8 mouse cellular contexts compared by ENCODE assay signal in genomic region chr4:44167397-44168121, GRCm38 (mm10).
DNase-seq lines count a peak whose midpoint lies in the region; ATAC-seq and TF ChIP-seq lines count a peak whose summit lies in the region.

No protein-coding gene starts in this region.

- peak; percentile 96 for DNase-seq in A20 (ENCODE audit: low read depth, low spot score)
- peak; percentile 57 for DNase-seq in liver, adult 2 months (ENCODE audit: extremely low read depth, low read depth, low spot score)
- DNase-seq in splenic B cell, adult 2 months (ENCODE audit: low read depth, low spot score): peak; percentile 96

- H3K4me2 ChIP-seq in heart, embryonic 11.5 days: peak overlapping the region; percentile 68
- H3K4me2 ChIP-seq in kidney, embryonic 16.5 days (replicated peaks; ENCODE audit: low read depth, low read length): peak overlapping the region; percentile 62
- peak overlapping the region; percentile 70 for H3K4me2 ChIP-seq in myocyte (ENCODE audit: low read depth)

- peak; percentile 87 for ATAC-seq in heart, embryonic 11.5 days (replicated peaks; ENCODE audit: insufficient number of reproducible peaks, low FRiP score, low TSS enrichment)
- ATAC-seq in kidney, embryonic 16.5 days (ENCODE audit: low FRiP score, low TSS enrichment): peak; percentile 93

- H3K9me3 ChIP-seq in heart, embryonic 11.5 days (replicated peaks; ENCODE audit: control insufficient read depth, low read length): no peaks in the 10 kb centered on the region
- H3K9me3 ChIP-seq in kidney, embryonic 16.5 days (ENCODE audit: low read length): no peaks in the 10 kb centered on the region

- H3K4me1 ChIP-seq in bone marrow macrophage, adult 2 months (ENCODE audit: control insufficient read depth, insufficient read depth, low read length): peaks cover 24% of the 10 kb centered on the region
- H3K4me1 ChIP-seq in embryonic fibroblast, embryonic 13.5 days (ENCODE audit: control insufficient read depth, insufficient read depth, low read length): peaks cover 5% of the 10 kb centered on the region
- peaks cover 17% of the 10 kb centered on the region for H3K4me1 ChIP-seq in heart, embryonic 11.5 days (ENCODE audit: control insufficient read depth, insufficient read depth, low read length)
- H3K4me1 ChIP-seq in kidney, embryonic 16.5 days (ENCODE audit: insufficient read depth, low read length): peaks cover 31% of the 10 kb centered on the region
- H3K4me1 ChIP-seq in liver, adult 2 months (ENCODE audit: control insufficient read depth, insufficient read depth, low read length): peaks cover 3% of the 10 kb centered on the region; the same call in 1 of the 2 replicates

- H3K79me2 ChIP-seq in liver, adult 2 months (ENCODE audit: control insufficient read depth, insufficient read depth, low read length): no peaks in the 10 kb centered on the region; the same call in 1 of the 2 replicates
- H3K79me2 ChIP-seq in myocyte (ENCODE audit: control insufficient read depth, insufficient read depth): peaks cover 44% of the 10 kb centered on the region

- H3K9ac ChIP-seq in heart, embryonic 11.5 days (ENCODE audit: low read depth, low read length): peak overlapping the region; percentile 90
- peak overlapping the region; percentile 93 for H3K9ac ChIP-seq in kidney, embryonic 16.5 days (replicated peaks; ENCODE audit: low read length)
- peak overlapping the region; percentile 88 for H3K9ac ChIP-seq in liver, adult 2 months (ENCODE audit: low read depth, low read length)

- TF ChIP-seq POLR2A in bone marrow macrophage, adult 2 months (IDR thresholded peaks at IDR 0.05; ENCODE audit: borderline replicate concordance, low read depth, low read length): no peak
- TF ChIP-seq POLR2A in embryonic fibroblast, embryonic 13.5 days (IDR thresholded peaks at IDR 0.05; ENCODE audit: low read depth, low read length): peak; percentile 60
- peak; percentile 38; the same call in 1 of the 2 replicates for TF ChIP-seq POLR2A in liver, adult 2 months (IDR thresholded peaks at IDR 0.05; ENCODE audit: extremely low read depth, insufficient read depth, low read length)
- peak; percentile 49 for TF ChIP-seq POLR2A in myocyte (IDR thresholded peaks at IDR 0.05; ENCODE audit: insufficient read length, low read depth)

- H3K27ac ChIP-seq in bone marrow macrophage, adult 2 months (ENCODE audit: insufficient read depth, low read depth, low read length): peak overlapping the region; percentile 76
- peak overlapping the region; percentile 95 for H3K27ac ChIP-seq in embryonic fibroblast, embryonic 13.5 days (ENCODE audit: insufficient read depth, low read length)
- peak overlapping the region; percentile 98 for H3K27ac ChIP-seq in heart, embryonic 11.5 days (ENCODE audit: low read depth, low read length)
- H3K27ac ChIP-seq in kidney, embryonic 16.5 days (ENCODE audit: low read length): peak overlapping the region; percentile 99
- H3K27ac ChIP-seq in liver, adult 2 months (replicated peaks; ENCODE audit: insufficient read depth, low read depth, low read length): peak overlapping the region; percentile 78

- peak overlapping the region; percentile 78 for H3K4me3 ChIP-seq in bone marrow macrophage, adult 2 months (ENCODE audit: insufficient read depth, low read length)
- H3K4me3 ChIP-seq in embryonic fibroblast, embryonic 13.5 days (ENCODE audit: insufficient read depth, low read length): peak overlapping the region; percentile 98
- peak overlapping the region; percentile 68 for H3K4me3 ChIP-seq in heart, embryonic 11.5 days (ENCODE audit: low read depth, low read length)
- peak overlapping the region; percentile 87 for H3K4me3 ChIP-seq in kidney, embryonic 16.5 days (ENCODE audit: low read length)
- peak overlapping the region; percentile 90 for H3K4me3 ChIP-seq in liver, adult 2 months (ENCODE audit: insufficient read depth, low read depth, low read length)
- peak overlapping the region; percentile 50 for H3K4me3 ChIP-seq in myocyte

- no peaks in the 10 kb centered on the region for H3K27me3 ChIP-seq in heart, embryonic 11.5 days (ENCODE audit: control insufficient read depth, insufficient read depth, low read length)
- no peaks in the 10 kb centered on the region for H3K27me3 ChIP-seq in kidney, embryonic 16.5 days (ENCODE audit: insufficient read depth, low read length)
- no peaks in the 10 kb centered on the region for H3K27me3 ChIP-seq in liver, adult 2 months (ENCODE audit: control insufficient read depth, insufficient read depth, low read length)
- no peaks in the 10 kb centered on the region for H3K27me3 ChIP-seq in myocyte (ENCODE audit: control insufficient read depth, insufficient read depth, insufficient read length)
- no peaks in the 10 kb centered on the region for H3K27me3 ChIP-seq in splenic B cell, adult 2 months (ENCODE audit: control insufficient read depth, insufficient read depth, low read length, poor library complexity, severe bottlenecking)

- no peaks in the 10 kb centered on the region for H3K36me3 ChIP-seq in heart, embryonic 11.5 days (ENCODE audit: control insufficient read depth, insufficient read depth, low read length)
- H3K36me3 ChIP-seq in kidney, embryonic 16.5 days (ENCODE audit: insufficient read depth, low read length): no peaks in the 10 kb centered on the region
- H3K36me3 ChIP-seq in liver, adult 2 months (ENCODE audit: control insufficient read depth, insufficient read depth, low read length): no peaks in the 10 kb centered on the region
- H3K36me3 ChIP-seq in myocyte (ENCODE audit: control insufficient read depth, insufficient read depth): no peaks in the 10 kb centered on the region
- H3K36me3 ChIP-seq in splenic B cell, adult 2 months (ENCODE audit: control insufficient read depth, insufficient read depth, low read length, poor library complexity, severe bottlenecking): no peaks in the 10 kb centered on the region

- TF ChIP-seq CTCF in bone marrow macrophage, adult 2 months (IDR thresholded peaks at IDR 0.05; ENCODE audit: low read depth, low read length): no peak
- no peak for TF ChIP-seq CTCF in embryonic fibroblast, embryonic 13.5 days (IDR thresholded peaks at IDR 0.05; ENCODE audit: borderline replicate concordance, insufficient read depth, low read length)
- TF ChIP-seq CTCF in liver, adult 2 months (IDR thresholded peaks at IDR 0.05; ENCODE audit: low read depth, low read length): 0 out of 2 replicates have a peak, but pooled peaks have one; percentile 16

- H3ac ChIP-seq in myocyte (ENCODE audit: control insufficient read depth, insufficient read length): peak overlapping the region; percentile 9

- under 1% methylated on average over 58 of the region's 95 CpGs for WGBS in heart, embryonic 11.5 days (ENCODE audit: insufficient replicate concordance)
- whole genome bisulfite sequencing in kidney, embryonic 16.5 days: under 1% methylated on average over 79 of the region's 95 CpGs
- under 1% methylated on average over 93 of the region's 95 CpGs for WGBS in liver, adult 2 months

TF ChIP-seq in myocyte, 11 proteins besides CTCF, POLR2A, EP300 and RAD21:
- TF ChIP-seq SRF (IDR thresholded peaks at IDR 0.05; ENCODE audit: control insufficient read depth, insufficient read length, low read depth) (no peak), USF1 (IDR thresholded peaks at IDR 0.05; ENCODE audit: low read depth) (no peak), REST (IDR thresholded peaks at IDR 0.05; ENCODE audit: insufficient read depth, insufficient read length) (no peak), TCF3 (IDR thresholded peaks at IDR 0.05; ENCODE audit: insufficient read length, low read depth) (no peak)

Comparison
In these comparisons a context has a peak if more than half of its experiments do, and no peak if none do; other contexts are left out.
1. Peak in every context shown above with its lines: DNase-seq, ATAC-seq, H3K4me3 ChIP-seq and H3K27ac ChIP-seq.